Mouse (Mus musculus): ENCODE measurements at regions not wholly inside any gene's neighbourhood (a gene's known extent, or its start where the extent isn't known, plus 50 kb on each side); places are given as distances from the start of the nearest gene placed in this dataset.
A peak's percentile ranks its signal among the peaks of the same experiment; 100 is the strongest.

- Histone ChIP-seq H3K36me3 (ENCODE audit: insufficient read depth, low read length) (no peaks in the 10 kb centered on the region), H3K4me2 (ENCODE audit: low read depth, low read length) (no peak overlapping the region), H3K27me3 (ENCODE audit: insufficient read depth, low read length) (no peaks in the 10 kb centered on the region), H3K4me3 (ENCODE audit: low read length) (no peak overlapping the region), H3K27ac (no peak overlapping the region), H3K9ac (replicated peaks; ENCODE audit: low read length) (no peak overlapping the region), H3K9me3 (ENCODE audit: low read length) (no peaks in the 10 kb centered on the region), H3K4me1 (ENCODE audit: insufficient read depth, low read length) (no peaks in the 10 kb centered on the region)
- WGBS = 87% methylated on average over 4 of the region's 4 CpGs
- TF ChIP-seq CTCF (IDR thresholded peaks at IDR 0.05; ENCODE audit: low read depth) = no peak
- DNase-seq (ENCODE audit: low spot score) (no peak), ATAC-seq (no peak)
These were observed 1154.0 kb downstream of the Fam181b start for GRCm38 (mm10) chr7:94233653-94234052.

- Histone ChIP-seq H3K4me1 (ENCODE audit: insufficient read depth, low read length) (no peaks in the 10 kb centered on the region), H3K9ac (replicated peaks; ENCODE audit: low read length) (no peak overlapping the region), H3K36me3 (ENCODE audit: insufficient read depth, low read length) (no peaks in the 10 kb centered on the region), H3K4me3 (ENCODE audit: low read length) (no peak overlapping the region), H3K27me3 (ENCODE audit: insufficient read depth, low read length) (no peaks in the 10 kb centered on the region), H3K9me3 (ENCODE audit: low read length) (no peaks in the 10 kb centered on the region), H3K4me2 (ENCODE audit: low read depth, low read length) (no peak overlapping the region), H3K27ac (no peak overlapping the region)
- ATAC-seq (no peak), DNase-seq (ENCODE audit: low spot score) (no peak)
- no peak for TF ChIP-seq CTCF (IDR thresholded peaks at IDR 0.05; ENCODE audit: low read depth)
- WGBS = 84% methylated on average over 3 of the region's 3 CpGs
These were observed 1169.8 kb downstream of the Fam181b start for GRCm38 (mm10) chr7:94249501-94249900.

DNA sequence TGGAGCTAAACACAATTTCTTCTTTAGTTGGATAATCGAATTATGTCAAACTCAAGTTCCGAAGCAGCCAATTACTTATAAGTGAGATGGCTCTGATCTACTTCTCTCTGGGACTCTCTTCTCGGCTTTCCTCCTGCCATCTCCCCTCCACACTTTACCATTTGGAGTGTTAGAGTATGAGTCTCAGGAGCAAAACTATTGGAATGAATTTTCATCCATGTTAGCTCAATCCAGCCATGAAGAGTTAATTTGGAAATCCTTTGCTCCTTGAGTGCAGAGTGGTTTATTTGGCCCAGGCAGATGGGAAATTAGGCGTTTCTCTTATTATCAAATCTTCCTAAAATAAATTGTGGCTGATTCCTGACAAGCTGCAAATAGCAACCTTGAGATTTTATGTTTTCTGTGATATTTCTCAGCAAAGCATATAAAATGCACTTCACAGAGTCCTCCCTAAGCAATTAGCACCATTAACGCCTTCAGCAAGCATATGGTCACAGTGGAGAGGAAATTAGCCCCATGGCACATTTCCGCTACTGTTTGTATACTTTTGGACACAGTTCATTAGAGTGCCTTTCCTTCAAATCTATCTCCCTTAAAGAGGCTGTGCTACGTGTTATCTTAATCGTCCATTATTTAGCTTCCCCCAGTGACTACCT is 1189.1 kb downstream of the Fam181b start:
- no peak for ATAC-seq
- Histone ChIP-seq H3K27ac (no peak overlapping the region), H3K27me3 (ENCODE audit: insufficient read depth, low read length) (no peaks in the 10 kb centered on the region), H3K9me3 (ENCODE audit: low read length) (no peaks in the 10 kb centered on the region), H3K4me1 (ENCODE audit: insufficient read depth, low read length) (no peaks in the 10 kb centered on the region), H3K4me3 (ENCODE audit: low read length) (no peak overlapping the region), H3K4me2 (ENCODE audit: low read depth, low read length) (no peak overlapping the region), H3K9ac (replicated peaks; ENCODE audit: low read length) (no peak overlapping the region), H3K36me3 (ENCODE audit: insufficient read depth, low read length) (no peaks in the 10 kb centered on the region)
- peak; percentile 17 for DNase-seq (ENCODE audit: low spot score)
- WGBS = 71% methylated on average over 8 of the region's 8 CpGs
- no peak for TF ChIP-seq CTCF (IDR thresholded peaks at IDR 0.05; ENCODE audit: low read depth)

DNA sequence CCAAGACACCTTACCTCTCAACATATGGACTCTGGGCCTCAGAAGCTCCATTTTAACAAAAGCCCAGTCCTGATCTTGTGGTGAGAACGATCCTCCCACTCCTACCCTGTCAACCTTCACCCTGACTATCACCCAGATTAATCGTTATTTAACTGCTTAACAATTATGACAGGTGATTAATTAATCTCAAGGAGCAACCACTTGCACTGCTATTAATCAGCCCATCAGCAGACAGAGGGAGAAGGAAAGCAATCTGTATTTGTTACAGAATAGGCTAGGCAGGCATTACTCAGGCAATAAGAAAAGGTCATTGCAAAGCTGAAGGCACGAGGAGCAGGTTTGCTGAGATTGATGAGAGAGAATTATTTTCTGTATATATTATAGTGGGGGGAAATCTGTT is 1201.9 kb downstream of the Fam181b start:
- H3K9ac ChIP-seq (replicated peaks; ENCODE audit: low read length) = no peak overlapping the region
- H3K4me2 ChIP-seq (ENCODE audit: low read depth, low read length) = no peak overlapping the region
- no peak for ATAC-seq
- no peak for DNase-seq (ENCODE audit: low spot score)
- no peaks in the 10 kb centered on the region for H3K9me3 ChIP-seq (ENCODE audit: low read length)
- no peak for TF ChIP-seq CTCF (IDR thresholded peaks at IDR 0.05; ENCODE audit: low read depth)
- H3K4me1 ChIP-seq (ENCODE audit: insufficient read depth, low read length) = no peaks in the 10 kb centered on the region
- no peak overlapping the region for H3K4me3 ChIP-seq (ENCODE audit: low read length)
- no peaks in the 10 kb centered on the region for H3K27me3 ChIP-seq (ENCODE audit: insufficient read depth, low read length)
- no peak overlapping the region for H3K27ac ChIP-seq
- no peaks in the 10 kb centered on the region for H3K36me3 ChIP-seq (ENCODE audit: insufficient read depth, low read length)
- WGBS = 54% methylated on average over 3 of the region's 3 CpGs

- no peak overlapping the region for H3K4me2 ChIP-seq (ENCODE audit: low read depth, low read length)
- no peak for DNase-seq (ENCODE audit: low spot score)
- H3K9me3 ChIP-seq (ENCODE audit: low read length) = no peaks in the 10 kb centered on the region
- 73% methylated on average over 5 of the region's 5 CpGs for WGBS
- H3K27ac ChIP-seq = no peak overlapping the region
- no peak overlapping the region for H3K9ac ChIP-seq (replicated peaks; ENCODE audit: low read length)
- no peaks in the 10 kb centered on the region for H3K27me3 ChIP-seq (ENCODE audit: insufficient read depth, low read length)
- H3K4me1 ChIP-seq (ENCODE audit: insufficient read depth, low read length) = no peaks in the 10 kb centered on the region
- no peak overlapping the region for H3K4me3 ChIP-seq (ENCODE audit: low read length)
- no peaks in the 10 kb centered on the region for H3K36me3 ChIP-seq (ENCODE audit: insufficient read depth, low read length)
- TF ChIP-seq CTCF (IDR thresholded peaks at IDR 0.05; ENCODE audit: low read depth) = no peak
- ATAC-seq = no peak
These were observed 1202.3 kb downstream of the Fam181b start for GRCm38 (mm10) chr7:94282010-94282409.

DNA sequence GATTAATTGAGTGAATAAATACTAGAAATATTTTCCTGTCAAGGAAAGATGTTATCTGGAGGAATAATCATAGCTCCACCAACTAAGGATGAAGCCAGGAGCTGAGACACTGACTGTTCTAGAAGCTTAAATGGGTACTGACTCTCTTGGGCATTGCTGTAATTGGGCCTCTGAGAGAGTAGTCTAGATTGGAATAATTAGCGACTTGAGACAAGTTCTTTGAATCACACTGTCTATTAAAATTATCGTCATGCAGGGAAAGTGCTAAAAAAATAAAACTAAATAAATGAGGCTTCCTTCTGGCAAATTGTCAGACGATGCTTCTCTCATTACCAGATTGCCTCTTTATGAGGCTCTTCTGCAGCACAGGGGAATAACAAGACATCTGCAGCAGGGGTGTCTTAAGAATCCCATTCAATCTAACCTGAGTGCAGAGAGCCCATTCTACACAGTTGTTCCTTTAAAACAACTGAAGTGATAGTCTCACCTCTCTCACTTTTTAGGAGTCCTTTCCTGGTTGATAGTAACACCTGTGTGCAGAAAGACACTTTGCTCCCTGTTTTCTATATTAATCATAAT is 1203.5 kb downstream of the Fam181b start:
- Histone ChIP-seq H3K27ac (no peak overlapping the region), H3K4me1 (ENCODE audit: insufficient read depth, low read length) (no peaks in the 10 kb centered on the region), H3K9ac (replicated peaks; ENCODE audit: low read length) (no peak overlapping the region), H3K4me2 (ENCODE audit: low read depth, low read length) (no peak overlapping the region), H3K9me3 (ENCODE audit: low read length) (no peaks in the 10 kb centered on the region), H3K36me3 (ENCODE audit: insufficient read depth, low read length) (no peaks in the 10 kb centered on the region), H3K27me3 (ENCODE audit: insufficient read depth, low read length) (no peaks in the 10 kb centered on the region), H3K4me3 (ENCODE audit: low read length) (no peak overlapping the region)
- ATAC-seq (no peak), DNase-seq (ENCODE audit: low spot score) (peak; percentile 42)
- no peak for TF ChIP-seq CTCF (IDR thresholded peaks at IDR 0.05; ENCODE audit: low read depth)
- 63% methylated on average over 3 of the region's 3 CpGs for WGBS

GRCm38 (mm10) chr7:94305602-94306001 is 1225.9 kb downstream of the Fam181b start:
- no peaks in the 10 kb centered on the region for H3K27me3 ChIP-seq (ENCODE audit: insufficient read depth, low read length)
- no peaks in the 10 kb centered on the region for H3K4me1 ChIP-seq (ENCODE audit: insufficient read depth, low read length)
- no peak overlapping the region for H3K27ac ChIP-seq
- H3K9ac ChIP-seq (replicated peaks; ENCODE audit: low read length) = no peak overlapping the region
- H3K9me3 ChIP-seq (ENCODE audit: low read length) = no peaks in the 10 kb centered on the region
- peak; percentile 24; the same call in 1 of the 2 replicates for TF ChIP-seq CTCF (IDR thresholded peaks at IDR 0.05; ENCODE audit: low read depth)
- 92% methylated on average over 1 of the region's 1 CpGs for WGBS
- ATAC-seq (no peak), DNase-seq (ENCODE audit: low spot score) (no peak)
- no peaks in the 10 kb centered on the region for H3K36me3 ChIP-seq (ENCODE audit: insufficient read depth, low read length)
- no peak overlapping the region for H3K4me2 ChIP-seq (ENCODE audit: low read depth, low read length)
- H3K4me3 ChIP-seq (ENCODE audit: low read length) = no peak overlapping the region

Measured in hindbrain, postnatal 0 days (tissue).